Mouse (Mus musculus) gastrocnemius, postnatal 14 days (tissue): Measurements from ENCODE around the gene Dact1. TPM values are rescaled to one million over a fixed set of nuclear protein-coding genes. Genes with fewer than 3 reads are reported as not detected.

Experiments used
- DNase-seq: peaks from one replicate; pipeline ENCODE4 v3.0.0; 2021; ENCODE audit warnings: mixed read lengths
- intact Hi-C: fragments of 180-260 bp; cut with DNase I; formaldehyde crosslinking; loops from one replicate; pipeline ENCODE4 v1.15.1; 2025; ENCODE audit warnings: low total_unique reads
- total RNA-seq, 2 experiments: library from RNA; stranded (reverse); gene quantifications; 2 replicates each; pipeline ENCODE4 v1.2.3; 2021

The Dact1 gene
- total RNA-seq, 2 experiments from 2014 or later = 8.1 to 12.1 TPM

- intact Hi-C loops = no loop called here
- no peak for DNase-seq
These were observed 23.0 kb downstream of the Dact1 start for GRCm38 (mm10) chr12:71332646-71333045.

GRCm38 (mm10) chr12:71333561-71333960, 23.9 kb downstream of the Dact1 start:
- peak; percentile 19 for DNase-seq
- intact Hi-C loops = no loop called here

GRCm38 (mm10) chr12:71337025-71337582, 27.4 kb downstream of the Dact1 start:
- intact Hi-C loops = no loop called here

GRCm38 (mm10) chr12:71337896-71338463, 28.3 kb downstream of the Dact1 start:
- intact Hi-C loops = no loop called here

More at GRCm38 (mm10) chr12:71337025-71337582, 27.4 kb downstream of the Dact1 start:
- DNase-seq = no peak

GRCm38 (mm10) chr12:71339142-71339848, 29.6 kb downstream of the Dact1 start:
- DNase-seq = no peak
- intact Hi-C loops = no loop called here

More at GRCm38 (mm10) chr12:71337896-71338463, 28.3 kb downstream of the Dact1 start:
- no peak for DNase-seq

GRCm38 (mm10) chr12:71342397-71342796, 32.7 kb downstream of the Dact1 start:
- DNase-seq = peak; percentile 31
- intact Hi-C loops = no loop called here

GRCm38 (mm10) chr12:71345471-71345870, 35.8 kb downstream of the Dact1 start:
- intact Hi-C loops = no loop called here
- no peak for DNase-seq

GRCm38 (mm10) chr12:71346071-71346470, 36.4 kb downstream of the Dact1 start:
- intact Hi-C loops = no loop called here

GRCm38 (mm10) chr12:71348401-71348896, 38.8 kb downstream of the Dact1 start:
- intact Hi-C loops = no loop called here
- DNase-seq = no peak

More at GRCm38 (mm10) chr12:71346071-71346470, 36.4 kb downstream of the Dact1 start:
- no peak for DNase-seq

- intact Hi-C loops = no loop called here
- no peak for DNase-seq
These were observed 40.4 kb downstream of the Dact1 start for GRCm38 (mm10) chr12:71350077-71350476.

- intact Hi-C loops = no loop called here
- DNase-seq = no peak
These were observed 45.0 kb downstream of the Dact1 start for GRCm38 (mm10) chr12:71354656-71355055.

- intact Hi-C loops = no loop called here
- no peak for DNase-seq
These were observed 45.4 kb downstream of the Dact1 start for GRCm38 (mm10) chr12:71355092-71355491.

GRCm38 (mm10) chr12:71361616-71362015, 51.9 kb downstream of the Dact1 start:
- no peak for DNase-seq

GRCm38 (mm10) chr12:71362425-71362824, 52.7 kb downstream of the Dact1 start:
- DNase-seq = no peak
- intact Hi-C loops = no loop called here

More at GRCm38 (mm10) chr12:71361616-71362015, 51.9 kb downstream of the Dact1 start:
- intact Hi-C loops = no loop called here

- intact Hi-C loops = no loop called here
- DNase-seq = no peak
These were observed 54.4 kb downstream of the Dact1 start for GRCm38 (mm10) chr12:71364106-71364505.

GRCm38 (mm10) chr12:71364531-71364930, 54.8 kb downstream of the Dact1 start:
- no peak for DNase-seq
- intact Hi-C loops = no loop called here

GRCm38 (mm10) chr12:71365208-71365607, 55.5 kb downstream of the Dact1 start:
- DNase-seq = no peak
- intact Hi-C loops = no loop called here

GRCm38 (mm10) chr12:71366175-71366574, 56.5 kb downstream of the Dact1 start:
- intact Hi-C loops = no loop called here
- DNase-seq = peak; percentile 42

GRCm38 (mm10) chr12:71368631-71369030, 58.9 kb downstream of the Dact1 start:
- intact Hi-C loops = no loop called here
- DNase-seq = no peak
